Mouse (Mus musculus): ENCODE measurements around the gene 1500009L16Rik. TPM values are rescaled to one million over a fixed set of nuclear protein-coding genes. Genes with fewer than 3 reads are reported as not detected.

1500009L16Rik gene
- polyA plus RNA-seq (2014; fragmentation: Nextera tagmentation; extraction: Ambion mirVana), result 46.0 and 47.2 TPM in 2 replicates

GRCm38 (mm10) chr10:83722579-83723031 is at the start of gene 1500009L16Rik:
Gene 1500009L16Rik, plus strand, starts transcription at chr10:83722865.
- WGBS, result under 1% methylated on average over 28 of the region's 37 CpGs
- Histone ChIP-seq H3K9ac (ENCODE audit: low read length) (peak within 1 kb of the TSS; percentile 68), H3K4me3 (ENCODE audit: low read depth, low read length) (peak within 1 kb of the TSS; percentile 76), H3K4me2 (ENCODE audit: low read depth, severe bottlenecking) (peak within 1 kb of the TSS; percentile 53), H3K27me3 (ENCODE audit: control insufficient read depth, insufficient read depth, low read length) (no peaks in the 10 kb centered on the region), H3K36me3 (ENCODE audit: control insufficient read depth, insufficient read depth, low read length) (no peaks in the 10 kb centered on the region), H3K27ac (replicated peaks; ENCODE audit: low read depth, low read length) (no peak within 1 kb of the TSS), H3K4me1 (ENCODE audit: control insufficient read depth, insufficient read depth, low read length) (peaks cover 3% of the 10 kb centered on the region; the same call in 1 of the 2 replicates), H3K9me3 (ENCODE audit: control insufficient read depth, low read length) (no peaks in the 10 kb centered on the region)
- DNase-seq (ENCODE audit: low spot score) (peak; percentile 93), ATAC-seq (ENCODE audit: insufficient number of reproducible peaks, low FRiP score, low TSS enrichment, low read depth) (peak; percentile 97)

DNA sequence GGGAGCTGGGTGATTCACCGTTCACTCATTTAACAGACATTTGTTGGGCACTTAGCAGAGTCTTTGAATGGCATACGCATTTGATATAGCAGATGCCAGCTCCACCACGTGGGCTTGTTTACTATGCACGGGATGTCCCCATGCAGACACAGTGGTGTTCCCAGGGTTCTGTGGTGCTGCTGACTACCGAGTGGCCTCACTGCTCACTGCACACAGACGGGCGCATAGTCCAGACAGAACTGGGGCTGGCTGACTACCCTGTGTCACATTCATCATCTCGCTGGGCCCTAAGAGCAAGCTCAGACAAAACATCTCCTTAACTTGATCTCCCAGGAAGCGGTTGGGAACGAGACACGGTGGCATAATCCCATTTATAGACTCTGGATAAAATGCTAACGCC is 41.3 kb upstream of the 1500009L16Rik start:
- Histone ChIP-seq H3K9ac (ENCODE audit: low read length) (no peak overlapping the region), H3K27ac (replicated peaks; ENCODE audit: low read depth, low read length) (no peak overlapping the region), H3K4me2 (ENCODE audit: low read depth, severe bottlenecking) (no peak overlapping the region), H3K36me3 (ENCODE audit: control insufficient read depth, insufficient read depth, low read length) (no peaks in the 10 kb centered on the region), H3K4me1 (ENCODE audit: control insufficient read depth, insufficient read depth, low read length) (no peaks in the 10 kb centered on the region), H3K27me3 (ENCODE audit: control insufficient read depth, insufficient read depth, low read length) (no peaks in the 10 kb centered on the region), H3K9me3 (ENCODE audit: control insufficient read depth, low read length) (no peaks in the 10 kb centered on the region), H3K4me3 (ENCODE audit: low read depth, low read length) (no peak overlapping the region)
- ATAC-seq (ENCODE audit: insufficient number of reproducible peaks, low FRiP score, low TSS enrichment, low read depth) (no peak), DNase-seq (ENCODE audit: low spot score) (no peak)
- WGBS, result 89% methylated on average over 12 of the region's 12 CpGs

DNA sequence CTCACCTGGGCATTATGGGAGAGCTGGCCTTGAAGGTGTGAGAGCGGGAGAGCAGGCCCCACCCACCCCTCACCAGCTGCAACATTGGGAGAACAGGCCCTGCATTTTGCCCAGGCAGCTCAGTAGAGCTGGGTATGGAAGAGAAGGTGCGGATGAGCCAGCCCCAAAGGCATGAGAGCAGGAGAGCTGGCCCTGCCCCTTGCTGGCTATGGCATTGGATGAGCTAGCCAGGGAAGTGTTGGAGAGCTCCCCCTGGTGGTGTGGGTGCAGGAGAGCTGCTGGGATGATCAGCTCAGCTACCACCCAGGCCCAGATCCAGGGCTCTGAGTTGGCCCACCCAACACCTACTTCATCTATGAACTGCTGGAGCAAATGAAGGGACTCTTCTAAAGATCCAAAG is 34.5 kb upstream of the 1500009L16Rik start:
- WGBS, result 94% methylated on average over 2 of the region's 2 CpGs
- Histone ChIP-seq H3K4me1 (ENCODE audit: control insufficient read depth, insufficient read depth, low read length) (no peaks in the 10 kb centered on the region), H3K9ac (ENCODE audit: low read length) (no peak overlapping the region), H3K4me3 (ENCODE audit: low read depth, low read length) (no peak overlapping the region), H3K4me2 (ENCODE audit: low read depth, severe bottlenecking) (no peak overlapping the region), H3K27me3 (ENCODE audit: control insufficient read depth, insufficient read depth, low read length) (no peaks in the 10 kb centered on the region), H3K9me3 (ENCODE audit: control insufficient read depth, low read length) (no peaks in the 10 kb centered on the region), H3K27ac (replicated peaks; ENCODE audit: low read depth, low read length) (no peak overlapping the region), H3K36me3 (ENCODE audit: control insufficient read depth, insufficient read depth, low read length) (no peaks in the 10 kb centered on the region)
- ATAC-seq (ENCODE audit: insufficient number of reproducible peaks, low FRiP score, low TSS enrichment, low read depth), result no peak
- DNase-seq (ENCODE audit: low spot score), result no peak

- Histone ChIP-seq H3K9me3 (ENCODE audit: control insufficient read depth, low read length) (no peaks in the 10 kb centered on the region), H3K9ac (ENCODE audit: low read length) (no peak overlapping the region), H3K27me3 (ENCODE audit: control insufficient read depth, insufficient read depth, low read length) (no peaks in the 10 kb centered on the region), H3K36me3 (ENCODE audit: control insufficient read depth, insufficient read depth, low read length) (no peaks in the 10 kb centered on the region), H3K4me3 (ENCODE audit: low read depth, low read length) (no peak overlapping the region), H3K4me2 (ENCODE audit: low read depth, severe bottlenecking) (no peak overlapping the region), H3K4me1 (ENCODE audit: control insufficient read depth, insufficient read depth, low read length) (no peaks in the 10 kb centered on the region), H3K27ac (replicated peaks; ENCODE audit: low read depth, low read length) (no peak overlapping the region)
- no peak for DNase-seq (ENCODE audit: low spot score)
- ATAC-seq (ENCODE audit: insufficient number of reproducible peaks, low FRiP score, low TSS enrichment, low read depth), result no peak
- 84% methylated on average over 11 of the region's 11 CpGs for WGBS
These were observed 30.3 kb upstream of the 1500009L16Rik start for GRCm38 (mm10) chr10:83692175-83692895.

DNA sequence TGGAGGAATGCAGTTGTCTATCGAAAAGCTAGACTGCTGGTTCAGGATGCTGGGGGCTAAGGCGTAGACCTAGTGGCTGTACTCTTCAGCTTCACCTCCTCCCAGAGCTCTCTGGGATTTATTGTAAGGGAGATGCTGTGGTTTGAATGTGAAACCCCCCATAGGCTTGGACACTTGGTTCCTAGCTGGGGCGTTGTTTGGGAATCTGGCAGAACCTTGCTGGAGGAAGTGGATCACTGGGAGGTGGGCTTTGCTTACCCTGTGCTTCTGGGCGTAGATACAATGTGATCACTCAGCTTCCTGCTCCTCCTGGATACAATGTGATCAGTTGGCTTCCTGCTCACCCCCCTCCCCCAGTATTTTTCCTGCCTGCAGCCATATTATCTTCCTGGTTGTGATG is 26.4 kb upstream of the 1500009L16Rik start:
- 82% methylated on average over 4 of the region's 4 CpGs for WGBS
- H3K4me3 ChIP-seq (ENCODE audit: low read depth, low read length), result no peak overlapping the region
- ATAC-seq (ENCODE audit: insufficient number of reproducible peaks, low FRiP score, low TSS enrichment, low read depth), result no peak

DNA sequence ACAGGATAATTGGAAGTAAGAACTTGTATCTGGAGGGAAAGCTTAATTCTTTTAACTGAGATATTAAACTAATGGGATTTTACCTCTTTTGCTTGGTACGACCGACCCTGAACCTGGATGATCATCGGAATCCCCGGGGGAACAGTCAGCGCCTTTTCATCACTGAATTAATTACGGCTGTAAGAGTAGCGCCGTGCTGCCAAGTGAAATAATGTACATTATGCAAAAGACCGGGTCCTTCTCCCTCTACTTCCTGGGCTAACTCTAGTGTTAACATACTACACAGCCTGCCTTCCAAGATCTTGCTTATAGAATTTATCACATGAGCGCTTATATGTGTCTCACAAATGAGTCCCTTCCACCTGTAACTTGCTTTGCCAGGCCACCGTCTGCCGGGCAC is 16.0 kb upstream of the 1500009L16Rik start:
- WGBS, result 90% methylated on average over 12 of the region's 12 CpGs
- DNase-seq (ENCODE audit: low spot score) (no peak), ATAC-seq (ENCODE audit: insufficient number of reproducible peaks, low FRiP score, low TSS enrichment, low read depth) (no peak)
- no peaks in the 10 kb centered on the region for H3K36me3 ChIP-seq (ENCODE audit: control insufficient read depth, insufficient read depth, low read length)
- no peaks in the 10 kb centered on the region for H3K9me3 ChIP-seq (ENCODE audit: control insufficient read depth, low read length)
- no peak overlapping the region for H3K4me3 ChIP-seq (ENCODE audit: low read depth, low read length)
- no peak overlapping the region for H3K9ac ChIP-seq (ENCODE audit: low read length)
- no peak overlapping the region for H3K27ac ChIP-seq (replicated peaks; ENCODE audit: low read depth, low read length)
- no peaks in the 10 kb centered on the region for H3K27me3 ChIP-seq (ENCODE audit: control insufficient read depth, insufficient read depth, low read length)
- no peak overlapping the region for H3K4me2 ChIP-seq (ENCODE audit: low read depth, severe bottlenecking)
- no peaks in the 10 kb centered on the region for H3K4me1 ChIP-seq (ENCODE audit: control insufficient read depth, insufficient read depth, low read length)

More for the DNA sequence above, 26.4 kb upstream of the 1500009L16Rik start:
- H3K9me3 ChIP-seq (ENCODE audit: control insufficient read depth, low read length), result no peaks in the 10 kb centered on the region
- no peaks in the 10 kb centered on the region for H3K36me3 ChIP-seq (ENCODE audit: control insufficient read depth, insufficient read depth, low read length)
- no peaks in the 10 kb centered on the region for H3K4me1 ChIP-seq (ENCODE audit: control insufficient read depth, insufficient read depth, low read length)
- no peak overlapping the region for H3K4me2 ChIP-seq (ENCODE audit: low read depth, severe bottlenecking)
- DNase-seq (ENCODE audit: low spot score), result no peak
- no peaks in the 10 kb centered on the region for H3K27me3 ChIP-seq (ENCODE audit: control insufficient read depth, insufficient read depth, low read length)
- no peak overlapping the region for H3K27ac ChIP-seq (replicated peaks; ENCODE audit: low read depth, low read length)
- no peak overlapping the region for H3K9ac ChIP-seq (ENCODE audit: low read length)

- Histone ChIP-seq H3K9ac (ENCODE audit: low read length) (no peak overlapping the region), H3K9me3 (ENCODE audit: control insufficient read depth, low read length) (no peaks in the 10 kb centered on the region), H3K4me3 (ENCODE audit: low read depth, low read length) (no peak overlapping the region), H3K4me2 (ENCODE audit: low read depth, severe bottlenecking) (no peak overlapping the region), H3K27ac (replicated peaks; ENCODE audit: low read depth, low read length) (no peak overlapping the region), H3K4me1 (ENCODE audit: control insufficient read depth, insufficient read depth, low read length) (no peaks in the 10 kb centered on the region), H3K27me3 (ENCODE audit: control insufficient read depth, insufficient read depth, low read length) (no peaks in the 10 kb centered on the region), H3K36me3 (ENCODE audit: control insufficient read depth, insufficient read depth, low read length) (no peaks in the 10 kb centered on the region)
- ATAC-seq (ENCODE audit: insufficient number of reproducible peaks, low FRiP score, low TSS enrichment, low read depth) (no peak), DNase-seq (ENCODE audit: low spot score) (no peak)
- 60% methylated on average over 3 of the region's 3 CpGs for WGBS
These were observed 12.7 kb upstream of the 1500009L16Rik start for GRCm38 (mm10) chr10:83709920-83710319.

DNA sequence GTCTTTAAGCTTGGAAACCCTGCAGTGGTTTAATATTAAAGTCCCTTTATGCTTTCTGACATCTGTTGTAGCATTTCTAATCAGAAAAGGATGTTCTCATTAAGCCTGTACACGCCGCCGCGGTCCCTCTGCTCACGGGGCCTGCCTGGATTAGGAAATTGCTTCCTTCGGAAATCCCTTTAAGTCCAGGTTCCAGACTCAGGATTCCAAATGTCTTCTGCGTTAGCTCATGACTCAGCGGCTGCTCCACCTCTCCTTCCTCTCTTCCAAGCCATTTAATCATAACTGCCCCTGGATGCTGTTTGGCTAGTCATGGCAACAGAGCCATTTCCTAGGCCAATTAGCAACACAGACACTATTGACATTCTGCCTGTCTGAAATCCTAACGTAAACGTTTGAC is 10.9 kb upstream of the 1500009L16Rik start:
- peak; percentile 42 for DNase-seq (ENCODE audit: low spot score)

More for the DNA sequence above, 10.9 kb upstream of the 1500009L16Rik start:
- Histone ChIP-seq H3K4me1 (ENCODE audit: control insufficient read depth, insufficient read depth, low read length) (no peaks in the 10 kb centered on the region), H3K36me3 (ENCODE audit: control insufficient read depth, insufficient read depth, low read length) (no peaks in the 10 kb centered on the region), H3K4me3 (ENCODE audit: low read depth, low read length) (no peak overlapping the region), H3K27ac (replicated peaks; ENCODE audit: low read depth, low read length) (peak overlapping the region; percentile 5; the same call in 1 of the 2 replicates), H3K27me3 (ENCODE audit: control insufficient read depth, insufficient read depth, low read length) (no peaks in the 10 kb centered on the region), H3K4me2 (ENCODE audit: low read depth, severe bottlenecking) (no peak overlapping the region), H3K9ac (ENCODE audit: low read length) (no peak overlapping the region), H3K9me3 (ENCODE audit: control insufficient read depth, low read length) (no peaks in the 10 kb centered on the region)
- WGBS, result 31% methylated on average over 10 of the region's 10 CpGs
- no peak for ATAC-seq (ENCODE audit: insufficient number of reproducible peaks, low FRiP score, low TSS enrichment, low read depth)

Measured in limb, embryonic 11.5 days (tissue).